Mouse (Mus musculus): ENCODE data around the gene Kcnip4.

The Kcnip4 gene

GRCm38 (mm10) chr5:48889395-48890194 is 635.1 kb downstream of the Kcnip4 start:
- DNase-seq (ENCODE audit: low spot score), result no peak

GRCm38 (mm10) chr5:48878081-48878480 is 646.6 kb downstream of the Kcnip4 start:
- DNase-seq (ENCODE audit: low spot score), result no peak

DNA sequence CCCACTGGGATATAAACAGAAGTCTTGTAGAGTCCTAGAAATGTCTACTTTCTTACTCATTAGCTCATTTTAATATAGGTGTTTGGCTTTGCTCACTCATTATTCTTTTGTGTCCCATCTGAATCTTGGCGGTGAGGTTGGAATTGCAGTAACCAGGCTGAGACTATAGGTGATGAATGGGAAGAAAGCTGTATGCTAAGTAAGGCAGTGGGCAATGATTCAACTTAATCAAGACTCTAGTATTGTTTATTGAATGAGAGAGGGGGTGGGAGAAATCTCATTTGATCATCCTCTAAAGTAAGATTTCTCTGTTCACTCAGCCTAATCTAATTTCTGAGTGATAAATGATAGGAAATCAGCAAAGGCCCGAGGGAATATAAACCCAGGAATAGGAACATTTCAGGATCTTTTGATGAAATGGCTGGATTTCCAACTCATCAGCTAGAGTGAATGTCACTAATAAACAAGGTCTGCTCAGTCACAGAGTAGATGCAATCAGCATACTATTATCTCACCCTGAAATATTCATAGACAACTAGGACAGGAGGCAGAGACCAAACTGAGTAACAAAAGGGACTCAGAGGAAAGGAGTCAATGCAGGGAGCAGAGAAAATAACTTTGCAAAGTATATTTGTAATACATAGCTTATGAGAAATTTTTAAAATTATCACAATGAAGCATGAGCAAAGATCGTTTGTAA is 660.3 kb downstream of the Kcnip4 start:
- DNase-seq (ENCODE audit: low spot score), result no peak

GRCm38 (mm10) chr5:48840971-48841370 is 683.7 kb downstream of the Kcnip4 start:
- no peak for DNase-seq (ENCODE audit: low spot score)

DNA sequence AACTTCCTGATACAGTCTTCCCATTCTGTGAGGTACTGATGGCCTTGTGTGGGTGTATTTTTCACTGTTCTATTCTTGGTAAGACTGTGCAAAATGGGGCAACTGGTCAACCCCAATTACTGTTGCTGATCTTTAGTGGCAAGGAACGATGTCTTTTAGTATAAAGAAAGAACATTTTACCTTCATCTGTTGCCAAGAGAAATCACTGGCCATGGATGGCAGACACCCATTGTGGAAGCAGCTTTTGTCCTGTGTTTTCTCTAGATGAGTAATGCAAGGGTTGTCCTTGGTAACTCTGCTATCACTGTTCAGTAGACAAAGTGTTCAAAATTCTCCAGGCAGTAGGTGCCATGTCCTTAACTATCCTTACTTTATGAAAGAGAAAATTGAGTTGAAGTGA is 729.2 kb downstream of the Kcnip4 start:
- no peak for DNase-seq (ENCODE audit: low spot score)

- DNase-seq (ENCODE audit: low spot score), result no peak
Measured at GRCm38 (mm10) chr5:48779376-48779775, 745.3 kb downstream of the Kcnip4 start.

DNA sequence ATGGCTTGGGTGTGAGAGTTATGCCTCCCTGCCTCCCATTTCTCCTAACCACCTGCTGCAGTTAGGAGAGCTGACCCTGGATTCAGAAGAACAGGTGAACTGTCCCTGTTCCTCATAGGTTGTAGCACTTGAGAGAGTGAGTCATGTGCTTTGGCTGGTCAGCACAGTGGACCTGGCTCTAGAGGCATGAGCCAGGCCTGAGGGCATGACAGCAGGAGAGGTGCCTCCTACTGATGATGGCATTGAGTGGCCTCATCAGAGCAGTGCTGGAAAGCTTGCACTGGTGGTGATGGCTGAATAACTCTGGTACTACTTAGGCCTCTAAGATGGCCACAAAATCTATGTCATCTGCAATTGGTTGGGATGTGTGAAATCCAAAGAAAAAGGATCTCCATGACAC is 776.1 kb downstream of the Kcnip4 start:
- DNase-seq (ENCODE audit: low spot score), result no peak

DNA sequence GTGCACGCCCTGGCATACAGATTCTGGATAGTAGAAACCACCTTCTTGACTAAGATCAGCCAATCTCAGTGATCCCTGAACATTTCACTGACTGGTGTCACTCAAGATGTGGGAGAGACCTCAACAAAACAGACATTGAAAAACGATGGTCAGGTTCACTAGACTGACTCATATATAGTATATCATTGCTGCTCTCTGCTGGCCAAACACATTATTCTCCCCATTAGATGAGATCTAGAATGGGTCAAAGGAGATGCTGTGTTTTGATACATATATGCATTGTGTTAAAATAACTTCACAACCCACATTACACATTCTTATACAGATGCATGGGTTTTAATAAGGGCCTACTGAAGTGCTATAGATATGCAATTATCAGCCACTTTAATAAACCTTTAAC is 787.1 kb downstream of the Kcnip4 start:
- DNase-seq (ENCODE audit: low spot score), result no peak

GRCm38 (mm10) chr5:48718166-48718565 is 806.5 kb downstream of the Kcnip4 start:
- no peak for DNase-seq (ENCODE audit: low spot score)

DNA sequence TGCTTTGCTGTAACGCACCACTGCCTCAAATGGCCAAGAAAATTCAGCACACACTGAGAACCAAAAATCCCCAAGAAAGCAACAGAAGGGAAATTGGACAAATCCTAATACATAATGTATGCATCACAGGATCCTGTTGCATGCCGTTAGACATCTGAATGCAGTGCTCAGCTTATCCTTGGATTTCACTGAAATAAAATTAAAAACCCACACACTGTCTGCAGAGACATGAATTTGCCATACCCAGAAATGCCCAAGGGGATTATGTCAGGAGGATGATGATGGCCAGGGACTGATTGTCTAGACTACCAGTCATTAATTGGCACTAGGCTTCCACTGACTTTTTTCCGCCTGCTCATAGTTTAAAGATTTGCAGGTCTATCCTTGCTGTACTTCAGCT is 818.7 kb downstream of the Kcnip4 start:
- no peak for DNase-seq (ENCODE audit: low spot score)

GRCm38 (mm10) chr5:48687068-48687467 is 837.6 kb downstream of the Kcnip4 start:
- no peak for DNase-seq (ENCODE audit: low spot score)

DNA sequence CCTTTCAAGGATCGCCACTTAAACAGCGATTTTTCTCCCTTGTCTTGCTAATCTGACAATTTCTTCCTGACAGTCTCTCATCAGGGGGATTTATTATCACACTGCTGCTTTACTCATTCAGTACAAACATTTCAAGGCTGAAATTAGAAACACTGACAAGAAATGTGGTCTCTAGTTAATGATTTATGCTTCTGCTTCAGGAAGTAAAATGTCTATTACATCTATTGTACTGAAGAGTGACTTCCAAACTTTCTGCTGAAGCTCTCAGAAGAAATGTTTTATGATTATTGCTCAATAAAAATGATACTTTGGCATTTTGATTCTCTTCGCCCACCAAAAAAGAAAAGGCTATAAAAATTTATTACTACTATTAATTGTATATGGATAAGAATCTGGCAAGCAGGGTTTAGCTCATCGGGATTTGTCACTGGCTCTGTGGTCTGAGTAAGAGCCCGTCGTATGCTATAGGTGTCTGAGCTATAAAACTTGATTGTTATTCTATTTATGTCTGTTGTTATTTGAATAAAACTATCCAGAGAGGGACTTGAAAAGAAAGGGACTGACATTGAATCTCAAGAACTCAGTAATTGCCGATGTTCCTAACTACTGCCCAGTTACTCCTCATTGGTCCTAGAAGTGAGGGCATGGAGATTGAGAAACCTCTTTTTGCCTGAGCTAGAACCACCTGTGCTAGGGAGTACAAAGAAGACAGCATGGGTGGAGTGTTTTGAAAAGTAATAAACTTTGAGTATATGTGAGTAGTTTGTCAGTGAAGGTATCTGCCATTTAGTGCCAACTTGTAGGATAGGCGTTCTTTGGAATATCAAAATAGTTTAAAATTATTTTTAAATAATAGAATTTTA is 844.7 kb downstream of the Kcnip4 start:
- no peak for DNase-seq (ENCODE audit: low spot score)

GRCm38 (mm10) chr5:48662504-48662903 is 862.2 kb downstream of the Kcnip4 start:
- DNase-seq (ENCODE audit: low spot score), result no peak

DNA sequence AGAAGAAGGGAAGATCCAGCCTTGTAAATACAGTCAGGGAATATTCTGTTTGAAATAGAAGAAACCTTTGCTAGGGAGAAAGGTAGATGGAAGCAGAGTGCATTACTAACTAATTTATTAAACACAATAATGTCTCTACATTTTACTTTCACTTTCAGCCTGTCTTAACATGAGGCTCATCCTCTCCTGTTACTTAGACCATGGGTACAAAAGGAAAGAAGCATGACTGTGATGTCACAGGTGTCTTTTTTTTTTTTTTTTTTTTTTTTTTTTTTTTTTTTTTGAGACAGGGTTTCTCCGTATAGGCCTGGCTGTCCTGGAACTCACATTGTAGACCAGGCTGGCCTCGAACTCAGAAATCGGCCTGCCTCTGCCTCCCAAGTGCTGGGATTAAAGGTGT is 864.7 kb downstream of the Kcnip4 start:
- DNase-seq (ENCODE audit: low spot score), result no peak

DNA sequence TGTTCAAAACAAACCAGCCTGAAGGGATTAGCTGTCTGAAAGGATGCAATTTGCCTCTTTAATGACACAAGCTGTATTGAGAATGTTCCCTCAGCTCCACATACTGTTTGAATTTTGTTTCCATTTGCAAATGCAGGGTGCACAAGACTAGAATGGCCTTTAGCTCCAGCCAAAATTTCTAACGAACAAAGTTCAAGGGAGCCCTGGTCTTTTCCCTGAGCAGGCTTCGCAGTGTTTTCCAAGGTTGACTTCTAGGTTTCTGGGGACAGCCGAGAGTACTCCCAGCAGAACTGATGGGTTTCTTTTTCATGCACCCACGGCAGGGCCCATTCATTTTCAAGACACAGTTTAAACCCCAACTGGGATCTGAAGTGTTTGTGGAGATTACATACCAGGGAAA is 874.2 kb downstream of the Kcnip4 start:
- no peak for DNase-seq (ENCODE audit: low spot score)

- DNase-seq (ENCODE audit: low spot score), result no peak
Measured at GRCm38 (mm10) chr5:48636675-48637074, 888.0 kb downstream of the Kcnip4 start.

DNA sequence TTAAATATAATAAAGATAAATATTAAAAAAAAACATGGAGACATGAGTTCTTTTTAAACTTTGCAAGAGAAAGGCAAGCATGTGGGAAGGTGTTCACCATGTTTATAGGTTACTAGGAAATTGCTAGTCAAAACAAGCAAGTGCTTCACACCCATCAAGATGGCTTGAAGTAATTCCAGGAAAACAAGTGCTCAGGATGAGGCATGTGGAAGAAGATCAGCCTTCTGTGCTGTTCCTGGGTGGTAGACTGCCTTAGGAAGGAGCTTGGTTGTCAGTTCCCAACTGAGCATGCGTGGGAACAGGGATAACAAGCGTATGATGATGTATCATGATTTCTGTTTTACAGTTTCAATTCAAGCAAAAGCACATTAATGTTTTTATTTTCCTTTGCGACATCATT is 891.1 kb downstream of the Kcnip4 start:
- no peak for DNase-seq (ENCODE audit: low spot score)

GRCm38 (mm10) chr5:48623370-48623769 is 901.3 kb downstream of the Kcnip4 start:
- DNase-seq (ENCODE audit: low spot score), result no peak

GRCm38 (mm10) chr5:48606916-48607315 is 917.8 kb downstream of the Kcnip4 start:
- no peak for DNase-seq (ENCODE audit: low spot score)

DNA sequence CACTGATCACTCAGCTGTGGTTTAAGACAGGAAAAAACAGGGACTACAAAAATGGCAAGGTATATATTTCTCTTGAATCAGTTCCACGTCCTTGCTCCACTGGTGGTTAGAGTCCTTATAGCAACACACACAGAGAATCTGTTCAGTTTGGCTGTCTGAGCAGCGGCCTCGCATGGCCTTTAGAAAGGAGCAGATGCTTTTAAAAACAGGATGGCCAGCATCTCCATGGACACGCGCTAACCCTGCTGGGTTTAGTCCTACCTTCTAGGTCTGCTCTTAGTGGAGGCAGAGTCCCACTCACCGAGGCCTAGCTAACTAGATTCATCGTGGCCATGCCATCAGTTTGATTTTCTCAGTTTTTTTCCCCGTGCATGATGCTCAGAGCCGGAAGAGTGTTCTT is 918.4 kb downstream of the Kcnip4 start:
- no peak for DNase-seq (ENCODE audit: low spot score)

GRCm38 (mm10) chr5:48599481-48600040 is 925.1 kb downstream of the Kcnip4 start:
- DNase-seq (ENCODE audit: low spot score), result no peak

GRCm38 (mm10) chr5:48588014-48588413 is 936.7 kb downstream of the Kcnip4 start:
- DNase-seq (ENCODE audit: low spot score), result no peak

Measured in urinary bladder, postnatal 10 days (tissue).